Mouse (Mus musculus) skeletal muscle tissue, postnatal 0 days (tissue): Measurements from ENCODE around the gene Rai2. TPM values are rescaled to one million over a fixed set of nuclear protein-coding genes. Genes with fewer than 3 reads are reported as not detected.

ENCODE experiments used
- polyA plus RNA-seq: library from polyadenylated mRNA; unstranded; fragments of >200 nt; fragmentation: Nextera tagmentation; extraction: Ambion mirVana; gene quantifications from 2 replicates; pipeline ENCODE4 v1.2.1, GENCODE M21; 2015

The Rai2 gene
- 33.6 and 38.6 TPM in 2 replicates for polyA plus RNA-seq

GRCm38 (mm10) chrX:161716865-161717763 lies at the start of gene Rai2:
Gene Rai2, plus strand, starts transcription at chrX:161717069.

